Mouse (Mus musculus) adrenal gland, postnatal 4 days (tissue): ENCODE results near the gene Wbp1. TPM values are rescaled to one million over a fixed set of nuclear protein-coding genes. Genes with fewer than 3 reads are reported as not detected.
"Not testable (repeated sequence)": the region's sequence is repeated elsewhere in the genome, so short reads cannot be mapped to it uniquely, and the experiment has no call there.

Experiments used
- DNase-seq, 2 experiments: peaks; one replicate each; pipeline ENCODE4 v3.0.0; 2021 to 2022; ENCODE audit warnings: low spot score in 2 of 2, mixed read lengths in 2 of 2
- long read RNA-seq, 2 experiments: library from polyadenylated mRNA; stranded (forward); transcript quantifications; one replicate each; pipeline ENCODE4 v2.0.0; 2021
- total RNA-seq, 2 experiments: library from RNA; stranded (reverse); gene quantifications; 2 replicates each; pipeline ENCODE4 v1.2.3; 2021

Wbp1 gene
- 10 to 100 TPM; 84.5 to 86.4 TPM for total RNA-seq
- long read RNA-seq, experiment 1, transcript Wbp1-201 (5 exons, 1,419 nt), result major isoform, 53 of 126 reads
- long read RNA-seq, experiment 1, transcript Wbp1-202 (4 exons, 1,314 nt), result minor isoform, 6 of 126 reads
- long read RNA-seq, experiment 1, transcript Wbp1-207 (5 exons, 981 nt), result minor isoform, 10 of 126 reads
- long read RNA-seq, experiment 1, partial matches to known transcripts, result 4 of 126 reads
- long read RNA-seq, experiment 1, other reads (novel, unspliced or antisense), result 51 of 126 reads
- long read RNA-seq, experiment 2, transcript Wbp1-201 (5 exons, 1,419 nt), result major isoform, 48 of 123 reads
- long read RNA-seq, experiment 2, transcript Wbp1-207 (5 exons, 981 nt), result minor isoform, 10 of 123 reads
- long read RNA-seq, experiment 2, transcript Wbp1-202 (4 exons, 1,314 nt), result minor isoform, 5 of 123 reads
- long read RNA-seq, experiment 2, partial matches to known transcripts, result 17 of 123 reads
- long read RNA-seq, experiment 2, other reads (novel, unspliced or antisense), result 42 of 123 reads

DNA sequence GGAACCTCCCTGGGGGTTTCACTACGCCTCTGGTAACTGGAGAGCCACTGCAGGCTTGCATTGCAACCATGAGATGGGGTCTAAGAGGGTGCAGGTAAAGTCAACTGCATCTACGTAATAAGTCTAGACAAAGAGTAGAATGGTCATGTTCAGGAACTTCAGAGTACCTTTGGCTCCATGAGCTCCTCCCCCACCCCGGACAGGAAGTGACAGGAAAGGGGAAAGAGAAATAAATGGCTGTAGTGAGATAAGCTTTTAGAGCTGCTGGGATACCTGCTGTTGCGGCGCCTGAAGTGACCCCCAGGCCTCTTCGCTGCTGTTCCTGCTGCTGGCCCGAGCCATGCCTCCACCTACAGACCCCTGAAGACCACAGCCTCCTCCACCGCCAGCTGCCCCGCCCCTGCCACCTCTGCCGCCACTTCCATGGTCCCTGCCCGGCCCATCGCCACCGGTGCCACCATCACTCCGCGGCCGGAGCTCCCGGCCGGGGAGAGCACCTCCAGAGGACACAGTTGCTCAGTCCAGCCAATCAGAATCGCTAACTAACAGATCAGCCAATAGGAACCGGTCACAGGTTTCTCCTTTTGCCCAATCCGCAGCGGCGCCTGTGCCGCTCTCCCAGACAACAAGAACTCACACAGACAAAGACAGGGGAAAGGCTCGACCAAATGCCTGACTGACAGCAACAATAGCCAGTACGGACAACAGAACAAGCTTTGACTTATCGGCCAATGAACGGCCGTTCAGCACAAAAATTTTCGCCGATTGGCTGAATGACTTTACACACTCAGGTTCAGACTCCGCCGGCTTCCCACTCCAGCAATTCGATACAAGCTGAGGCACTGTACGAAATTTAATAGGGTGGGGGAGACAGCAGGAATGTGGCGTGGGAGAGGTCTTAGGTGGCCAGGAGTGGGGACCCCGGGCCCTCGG, at the start of gene Wbp1:
Gene Wbp1, minus strand, starts transcription at position 630 of the 933 bp plus-strand sequence.
- DNase-seq, result peak; percentile 74 to 90

DNA sequence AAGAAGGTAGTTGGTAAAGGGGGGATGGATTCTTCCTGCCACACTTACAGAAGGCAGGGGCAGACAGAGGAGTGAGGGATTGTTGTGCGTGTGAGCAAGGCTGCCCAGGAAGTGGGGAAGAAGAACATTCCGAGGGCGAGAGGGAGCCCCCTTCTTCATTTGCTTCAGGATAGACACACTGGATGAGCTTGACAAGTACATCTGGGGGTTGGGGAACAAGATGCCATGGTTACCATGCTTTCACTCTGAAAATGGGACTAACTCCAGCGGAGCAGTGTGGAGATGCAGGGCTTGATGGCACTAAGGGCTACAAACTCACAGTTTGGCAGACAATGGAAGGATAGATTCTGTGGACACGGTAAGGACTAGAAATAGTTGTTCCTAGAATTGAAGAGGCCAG, 49.7 kb upstream of the Wbp1 start:
- DNase-seq, result no peak

DNA sequence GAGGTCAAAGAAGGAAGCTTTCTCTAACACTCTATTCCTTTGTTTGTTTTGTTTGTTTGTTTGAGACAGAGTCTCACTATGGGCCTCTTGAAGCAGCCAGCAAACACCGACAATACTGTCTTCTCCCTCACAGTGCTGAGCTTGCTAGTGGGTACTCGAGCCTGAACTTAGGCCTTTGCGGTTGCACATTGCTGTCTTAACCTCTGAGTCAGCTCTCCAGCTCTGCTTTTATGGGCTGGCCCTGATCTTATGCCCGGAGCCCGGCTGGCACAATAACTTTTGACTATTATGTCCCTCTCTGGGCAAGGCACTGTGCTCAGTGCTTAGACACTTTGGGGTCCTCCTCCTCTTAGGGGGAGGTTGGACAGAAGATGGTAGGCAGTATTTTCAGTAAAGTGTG, 48.5 kb upstream of the Wbp1 start:
- DNase-seq, result no peak

DNA sequence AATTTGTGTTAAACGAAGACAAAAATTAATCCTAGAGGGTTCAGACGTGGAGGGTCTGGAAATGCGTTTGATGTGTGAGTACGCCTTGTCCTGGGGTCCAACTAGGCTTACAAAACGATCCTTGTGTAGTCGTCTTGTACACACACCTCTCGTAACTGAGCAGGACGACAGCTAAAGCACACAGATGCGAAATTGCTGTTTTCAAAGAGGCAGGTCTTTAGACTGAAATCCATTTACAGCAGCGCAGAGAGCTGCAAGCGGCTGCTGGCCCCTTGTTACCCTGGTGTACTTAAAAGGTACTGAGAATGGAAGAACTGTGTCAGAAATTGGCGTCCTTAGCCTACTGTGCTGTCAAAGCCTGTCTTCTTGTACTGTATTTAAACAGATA, 44.9 kb upstream of the Wbp1 start:
- DNase-seq, result no peak

DNA sequence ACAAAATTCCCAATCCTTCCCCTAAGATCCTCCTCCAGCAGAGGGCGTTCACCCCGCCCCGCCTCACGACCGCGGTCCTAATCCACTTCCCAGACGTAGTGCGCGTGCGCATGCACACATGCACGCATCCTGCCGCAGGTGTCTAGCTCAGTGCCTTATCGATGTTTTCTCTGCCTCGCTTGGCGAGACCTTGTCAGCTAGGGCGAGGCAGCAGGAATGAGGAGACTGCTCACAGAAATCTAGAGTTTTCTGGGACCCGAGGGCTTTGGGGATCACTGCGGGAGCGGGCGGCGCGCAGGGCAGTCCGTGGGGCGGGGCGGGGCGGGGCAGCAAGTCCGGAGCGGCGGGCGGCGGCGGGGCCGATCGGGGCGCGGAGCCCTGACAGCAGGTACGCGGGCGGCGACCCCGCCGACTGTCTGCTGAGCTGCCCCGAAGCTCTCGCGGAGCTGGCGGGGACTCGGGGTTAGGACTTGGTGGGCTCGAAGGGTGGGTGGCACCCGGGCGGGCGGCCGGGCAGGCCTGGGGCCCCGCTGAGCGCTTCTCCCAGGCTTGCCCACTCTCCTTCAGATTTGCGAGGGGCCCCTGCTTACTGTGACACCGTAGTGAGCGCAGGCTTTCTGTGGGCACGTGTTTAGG, 44.4 kb upstream of the Wbp1 start, which contains the start of gene Dctn1:
Gene Dctn1, plus strand, starts transcription at position 314 of the 636 bp plus-strand sequence.
- DNase-seq, result peak; percentile 86 to 93

DNA sequence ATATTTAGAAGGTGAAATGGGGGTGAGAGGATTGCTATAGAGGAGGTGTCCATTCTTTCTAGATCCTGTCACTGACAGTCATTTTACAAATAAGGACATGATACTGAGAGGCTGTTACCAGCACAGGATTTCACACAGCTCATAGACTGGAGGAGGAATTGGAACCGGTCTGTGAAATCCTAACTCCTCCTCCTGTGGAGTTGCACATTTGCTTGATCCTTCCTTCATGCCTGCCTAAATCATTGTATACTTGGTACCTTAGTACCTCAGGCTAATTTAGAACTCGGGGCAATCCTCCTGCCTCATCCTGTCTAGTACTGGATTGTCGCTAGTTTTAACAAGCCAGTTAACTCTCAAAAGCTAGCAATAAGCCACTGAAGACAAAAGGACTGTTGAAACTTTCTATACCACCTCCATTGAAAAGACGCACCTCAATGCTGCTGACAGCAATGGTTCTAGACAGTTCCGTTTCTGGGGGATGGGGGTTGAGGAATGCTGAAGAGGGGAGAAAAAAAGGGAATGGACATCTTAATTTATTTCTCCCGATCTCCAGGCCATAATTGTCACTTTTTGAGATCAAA, 43.8 kb upstream of the Wbp1 start:
- no peak for DNase-seq

DNA sequence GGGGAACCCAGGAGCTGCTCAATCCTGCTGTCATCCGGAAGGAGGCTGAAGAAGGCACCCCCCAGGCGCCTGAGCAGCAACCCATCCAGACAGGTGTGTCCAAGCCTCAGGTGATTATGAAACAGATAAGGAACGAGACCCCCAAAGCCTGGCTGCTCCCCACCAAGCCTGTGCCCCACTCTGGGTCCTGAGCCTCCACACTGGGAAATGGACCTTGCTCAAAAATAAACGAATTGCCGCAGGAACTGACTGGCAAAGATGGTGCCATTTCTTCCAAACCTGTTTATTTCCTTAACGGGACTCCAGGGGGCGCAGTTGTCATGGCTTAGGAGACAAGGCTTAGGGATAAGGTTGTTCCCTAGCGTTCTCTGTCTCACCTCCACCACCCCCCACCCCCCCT, 41.3 kb upstream of the Wbp1 start:
- DNase-seq, result peak in 1 of 2 experiments; percentile 34

DNA sequence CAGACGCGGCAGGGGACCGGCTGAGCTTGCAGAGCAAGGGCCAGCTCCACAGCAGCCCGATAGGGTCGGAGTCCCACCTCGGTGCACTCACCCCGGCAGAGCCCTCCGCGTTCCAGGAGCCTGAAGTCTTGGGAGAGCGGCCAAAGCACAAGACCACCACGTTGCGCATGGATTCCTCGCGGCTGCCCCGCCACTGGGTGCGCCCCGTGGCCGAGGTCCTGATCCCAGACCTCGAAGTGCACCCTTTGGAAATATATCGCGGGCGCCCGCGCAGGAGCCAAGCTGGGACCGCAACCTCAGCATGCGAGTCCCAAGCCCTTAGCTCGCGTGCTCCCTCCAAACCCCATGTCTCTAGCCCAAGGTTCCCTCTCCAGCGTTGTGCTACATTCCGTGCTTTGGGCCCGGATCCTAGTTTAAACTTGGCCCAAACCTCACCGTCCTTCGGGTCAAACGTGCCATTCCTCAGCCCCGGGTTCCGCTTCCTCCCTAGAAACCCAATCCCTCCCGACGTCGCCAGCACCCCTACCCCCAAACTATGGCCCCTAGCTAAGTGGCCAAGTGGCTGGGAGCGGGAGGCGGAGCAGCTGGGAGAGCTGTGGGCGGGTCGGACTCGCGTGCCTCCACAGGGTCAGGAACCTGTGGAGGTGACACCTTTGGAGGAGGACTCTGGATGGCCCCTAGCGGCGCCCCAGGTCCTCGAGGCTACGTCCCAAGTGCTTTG, 40.7 kb upstream of the Wbp1 start:
- DNase-seq, result no peak

DNA sequence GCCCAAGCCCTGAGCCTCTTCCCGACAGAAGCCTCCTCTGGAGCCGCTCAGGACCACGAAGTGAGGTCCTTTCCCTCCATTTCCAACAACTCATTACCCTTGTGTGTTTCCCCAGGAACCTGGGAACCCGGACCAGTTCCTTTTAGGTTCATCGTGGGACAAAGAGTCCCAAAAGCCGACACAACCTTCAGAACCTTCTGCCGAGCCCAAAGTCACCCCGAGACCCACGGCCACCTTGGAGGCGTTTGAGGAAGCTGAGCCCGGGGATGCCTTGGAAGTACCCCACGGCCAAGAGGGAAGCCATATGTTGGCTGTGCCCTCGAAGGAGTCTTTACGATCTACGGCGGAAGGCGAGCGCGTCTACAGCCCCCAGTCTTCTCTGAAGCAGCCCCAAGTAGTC, 40.1 kb upstream of the Wbp1 start:
- no peak for DNase-seq

DNA sequence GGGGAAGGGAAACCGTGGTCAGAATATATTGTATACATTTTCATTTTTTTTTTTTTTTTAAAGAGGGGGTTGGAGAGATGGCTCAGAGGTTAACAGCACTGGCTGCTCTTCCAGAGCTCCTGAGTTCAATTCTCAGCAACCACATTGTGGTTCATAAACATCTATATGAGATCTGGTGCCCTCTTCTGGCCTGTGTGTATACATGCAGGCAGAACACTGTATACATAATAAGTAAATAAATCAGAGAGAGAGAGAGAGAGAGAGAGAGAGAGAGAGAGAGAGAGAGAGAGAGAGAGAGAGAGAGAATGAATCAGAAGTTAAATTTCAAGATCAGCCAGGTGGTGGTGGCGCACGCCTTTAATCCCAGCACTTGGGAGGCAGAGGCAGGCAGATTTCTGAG, 38.1 kb upstream of the Wbp1 start:
- DNase-seq, result not testable (repeated sequence)

DNA sequence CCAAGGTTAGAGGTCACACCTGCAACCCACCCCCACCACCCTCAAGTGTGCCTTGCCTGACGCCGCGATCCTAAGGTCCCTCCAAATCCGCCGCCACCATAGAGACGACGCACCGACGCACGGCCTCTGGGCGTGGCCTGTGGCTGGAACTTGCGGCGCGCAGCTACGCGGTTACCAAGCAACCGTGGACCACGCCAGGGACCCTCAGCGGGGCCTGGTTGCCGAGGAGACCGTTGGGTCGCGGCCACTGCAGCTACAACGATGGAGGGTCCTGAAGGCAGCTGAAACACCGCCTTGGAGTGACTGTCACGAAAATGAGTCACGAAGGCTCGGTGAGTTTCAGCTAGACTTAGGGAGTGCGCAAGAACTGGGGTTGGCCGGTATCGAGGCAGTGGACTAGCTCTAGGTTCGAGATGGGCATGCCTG, 34.9 kb upstream of the Wbp1 start, which contains the start of the genes Wdr54 and 1700003E16Rik:
Gene Wdr54, minus strand, starts transcription at position 139 of the 426 bp plus-strand sequence.
Gene 1700003E16Rik, plus strand, starts transcription at position 146 of the 426 bp plus-strand sequence.
- no peak for DNase-seq

DNA sequence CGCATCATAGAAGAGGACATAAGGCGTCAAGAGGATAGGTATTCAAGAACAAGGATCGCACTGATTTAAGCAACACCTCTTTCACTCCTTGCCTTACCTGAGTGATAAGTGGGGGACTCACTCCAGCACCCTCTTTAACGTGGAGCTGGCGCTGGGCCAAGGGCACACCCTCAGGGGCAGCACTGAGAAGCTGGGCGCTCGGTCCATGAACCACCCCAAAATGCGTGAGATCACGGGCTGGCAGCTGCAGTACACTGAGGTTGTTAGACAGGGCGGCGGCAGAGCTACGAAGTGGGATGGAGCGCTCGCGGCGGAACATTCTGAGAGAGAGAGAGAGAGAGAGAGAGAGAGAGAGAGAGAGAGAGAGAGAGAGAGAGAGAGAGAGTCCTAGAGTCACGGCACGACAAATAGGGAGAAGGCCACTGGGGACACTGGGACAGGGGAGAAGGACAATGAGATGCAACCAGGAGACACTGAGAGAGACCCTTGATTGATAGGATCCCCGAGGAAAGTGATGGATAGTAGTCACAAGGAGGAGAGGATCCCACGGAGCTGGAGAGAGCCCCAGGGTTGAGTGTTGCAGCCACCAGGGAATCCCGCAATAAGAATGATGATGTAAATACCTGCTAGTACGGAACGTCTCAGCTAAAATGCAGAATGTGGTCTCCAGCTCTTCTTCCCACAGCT, 34.3 kb upstream of the Wbp1 start:
- DNase-seq, result no peak

DNA sequence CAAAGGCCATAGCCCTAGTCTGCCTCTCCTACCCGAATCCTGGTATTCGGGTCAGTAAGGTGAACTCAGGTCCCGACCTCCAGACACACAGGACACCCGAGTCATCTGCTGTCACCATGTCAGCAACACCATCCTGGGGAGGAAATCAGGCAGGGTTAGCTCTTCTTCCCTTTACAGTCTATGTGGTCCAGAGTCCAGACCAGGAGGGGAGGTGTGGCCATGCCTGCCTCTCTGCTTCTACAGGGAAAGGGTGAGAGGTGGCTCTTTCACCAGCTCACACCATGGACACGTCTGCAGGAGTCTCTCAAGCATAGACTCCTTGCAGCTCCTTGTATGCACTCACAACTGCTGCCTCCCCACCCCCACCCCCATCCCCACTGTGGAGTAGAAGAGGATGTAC, 32.1 kb upstream of the Wbp1 start:
- DNase-seq, result no peak

DNA sequence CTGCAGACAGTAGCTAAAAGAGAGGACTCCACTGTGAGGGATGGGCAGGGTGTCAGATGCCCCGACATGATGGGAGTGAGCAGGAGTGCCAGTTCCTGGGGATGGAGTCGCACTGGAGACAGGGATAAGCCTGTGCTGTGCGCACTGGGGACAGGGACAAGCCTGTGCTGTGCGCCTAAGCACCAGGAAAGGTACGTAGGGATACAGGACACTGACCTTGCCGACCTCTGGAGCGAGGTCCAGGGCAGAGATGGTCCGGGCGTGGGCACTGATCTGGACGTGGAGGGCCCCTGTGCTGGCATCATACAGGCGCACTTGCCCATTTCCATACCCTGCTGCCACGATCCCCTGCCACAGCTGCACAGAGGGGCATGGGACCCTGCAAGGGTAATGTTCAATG, 31.7 kb upstream of the Wbp1 start:
- DNase-seq, result no peak

DNA sequence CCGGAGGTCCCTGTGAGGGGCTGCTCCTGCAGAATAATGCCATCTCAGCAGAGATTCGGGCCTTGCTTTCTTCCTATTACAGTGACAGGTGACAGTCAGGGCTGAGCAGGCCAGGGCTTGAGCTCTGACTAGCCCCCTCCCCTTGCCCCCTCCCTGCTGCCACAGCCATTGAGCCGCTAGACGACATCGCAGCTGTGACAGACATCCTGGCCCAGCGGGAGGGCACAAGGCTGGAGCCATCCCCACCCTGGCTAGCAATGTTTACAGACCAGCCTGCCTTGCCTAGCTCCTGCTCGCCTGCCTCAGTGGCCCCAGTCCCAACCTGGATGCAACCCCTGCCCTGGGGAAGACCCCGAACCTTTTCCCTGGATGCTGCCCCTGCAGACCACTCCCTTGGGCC, 30.4 kb upstream of the Wbp1 start:
- no peak for DNase-seq

DNA sequence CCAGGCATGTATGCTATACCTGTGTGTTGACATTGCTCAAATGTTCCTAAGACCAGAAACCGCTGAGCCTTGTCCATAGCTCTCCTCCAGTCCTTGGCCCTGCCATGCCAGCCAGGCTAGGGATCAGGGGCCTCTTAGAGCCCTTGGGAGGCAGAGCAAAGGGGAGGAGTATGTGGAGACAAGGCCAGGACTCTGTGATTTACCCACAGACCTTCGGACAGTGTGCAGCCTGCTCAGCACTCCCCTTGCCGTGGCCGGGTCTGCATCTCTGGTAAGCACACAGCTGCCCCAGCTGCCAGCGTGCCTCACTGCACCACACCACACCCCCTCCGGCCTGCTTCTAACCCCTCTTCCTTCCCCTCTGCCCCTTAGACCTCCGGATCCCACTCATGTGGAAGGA, 25.9 kb upstream of the Wbp1 start:
- DNase-seq, result no peak

DNA sequence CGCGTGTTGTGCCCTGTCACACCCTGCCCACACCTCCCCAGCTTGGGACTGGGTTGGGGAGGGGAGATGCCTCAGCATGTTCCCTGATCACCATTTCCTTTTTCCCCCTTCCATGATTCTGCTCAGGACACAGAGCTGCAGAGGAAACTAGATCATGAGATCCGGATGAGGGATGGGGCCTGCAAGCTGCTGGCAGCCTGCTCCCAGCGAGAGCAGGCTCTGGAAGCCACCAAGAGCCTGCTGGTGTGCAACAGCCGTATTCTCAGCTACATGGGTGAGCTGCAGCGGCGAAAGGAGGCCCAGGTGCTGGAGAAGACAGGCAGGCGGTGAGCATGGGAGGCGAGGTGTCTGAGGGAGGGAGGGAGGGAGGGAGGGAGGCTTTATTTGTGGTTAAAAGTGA, 24.4 kb upstream of the Wbp1 start:
- DNase-seq, result no peak

DNA sequence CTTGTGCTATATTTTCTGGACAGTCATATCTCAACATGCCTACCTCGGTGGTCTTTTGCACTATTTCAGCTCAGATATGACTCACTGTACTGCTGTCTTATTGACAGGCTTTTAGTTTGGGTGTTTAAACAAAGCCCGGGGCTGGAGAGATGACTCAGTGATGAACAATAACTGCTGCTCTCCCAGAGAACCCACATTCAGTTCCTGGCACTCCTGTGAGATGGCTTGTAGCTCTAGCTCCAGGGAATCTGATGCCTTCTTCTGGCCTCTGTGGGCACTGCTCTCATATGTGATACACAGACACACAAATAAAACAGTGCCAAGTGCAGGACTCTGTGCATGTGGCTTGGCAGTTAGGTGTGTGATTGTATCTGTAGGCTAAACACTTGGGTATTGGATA, 23.9 kb upstream of the Wbp1 start:
- no peak for DNase-seq

DNA sequence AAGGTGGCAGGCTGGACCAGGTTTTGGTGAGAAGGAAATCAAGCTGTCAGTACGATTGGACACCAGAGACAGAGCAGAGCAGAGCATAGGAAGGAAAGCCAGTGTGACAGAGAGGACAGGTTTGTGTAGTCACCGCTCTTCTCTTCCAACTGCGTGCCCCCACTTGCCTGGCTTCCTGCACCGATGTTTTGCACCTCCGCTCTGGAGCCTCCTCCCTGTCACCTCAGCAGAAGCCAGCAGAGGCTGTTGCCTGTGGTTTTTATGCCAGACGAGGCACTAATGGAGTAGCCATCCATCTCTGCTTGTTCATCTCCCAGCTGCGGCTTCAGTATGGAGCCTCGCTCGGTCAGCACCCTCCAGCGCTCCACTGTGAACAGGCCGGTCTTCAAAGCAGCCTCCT, 21.5 kb upstream of the Wbp1 start:
- no peak for DNase-seq
